Mouse (Mus musculus) layer of hippocampus, adult 9-11 months (tissue): ENCODE data around the gene Shbg.
A peak's percentile ranks its signal among the peaks of the same experiment; 100 is the strongest.
"Not testable (repeated sequence)": the region's sequence is repeated elsewhere in the genome, so short reads cannot be mapped to it uniquely, and the experiment has no call there.

ENCODE experiments used
- DNase-seq: peaks from one replicate; pipeline ENCODE4 v3.0.0; 2022

Shbg gene

GRCm38 (mm10) chr11:69629802-69630201 is 12.1 kb upstream of the Shbg start:
- no peak for DNase-seq

GRCm38 (mm10) chr11:69628286-69628685 is 10.6 kb upstream of the Shbg start:
- peak; percentile 67 for DNase-seq

- DNase-seq = not testable (repeated sequence)
These were observed 6.6 kb upstream of the Shbg start for GRCm38 (mm10) chr11:69624339-69624738.

GRCm38 (mm10) chr11:69623006-69623405 is 5.3 kb upstream of the Shbg start:
- DNase-seq = no peak

GRCm38 (mm10) chr11:69622406-69622805 is 4.7 kb upstream of the Shbg start:
- no peak for DNase-seq

- DNase-seq = no peak
These were observed 4.0 kb upstream of the Shbg start, which contains the start of gene Sat2 for GRCm38 (mm10) chr11:69621571-69622268. TSS of gene Sat2 (plus strand) at chr11:69622024.

- no peak for DNase-seq
These were observed 2.8 kb upstream of the Shbg start for GRCm38 (mm10) chr11:69620394-69621081.

- DNase-seq = no peak
These were observed 924 bp downstream of the Shbg start for GRCm38 (mm10) chr11:69616781-69617180.

- DNase-seq = not testable (repeated sequence)
These were observed 3.5 kb downstream of the Shbg start for GRCm38 (mm10) chr11:69614257-69614588.

GRCm38 (mm10) chr11:69613553-69614256 is 4.0 kb downstream of the Shbg start:
- DNase-seq = peak; percentile 82

GRCm38 (mm10) chr11:69610899-69611298 is 6.8 kb downstream of the Shbg start:
- no peak for DNase-seq

GRCm38 (mm10) chr11:69609416-69609815 is 8.3 kb downstream of the Shbg start:
- no peak for DNase-seq

- no peak for DNase-seq
These were observed 9.2 kb downstream of the Shbg start for GRCm38 (mm10) chr11:69608525-69608924.

GRCm38 (mm10) chr11:69606832-69607231 is 10.9 kb downstream of the Shbg start:
- DNase-seq = no peak

- DNase-seq = no peak
These were observed 11.3 kb downstream of the Shbg start for GRCm38 (mm10) chr11:69606491-69606795.

GRCm38 (mm10) chr11:69605726-69606490 is 11.8 kb downstream of the Shbg start, which contains the start of gene Atp1b2:
TSS of gene Atp1b2 (minus strand) at chr11:69605942.
- DNase-seq = peak; percentile 80

GRCm38 (mm10) chr11:69604795-69605664 is 12.7 kb downstream of the Shbg start:
- DNase-seq = no peak

GRCm38 (mm10) chr11:69604347-69604746 is 13.4 kb downstream of the Shbg start:
- no peak for DNase-seq

GRCm38 (mm10) chr11:69603516-69603915 is 14.2 kb downstream of the Shbg start:
- DNase-seq = no peak

- no peak for DNase-seq
These were observed 15.9 kb downstream of the Shbg start for GRCm38 (mm10) chr11:69601768-69602167.

GRCm38 (mm10) chr11:69600098-69600497 is 17.6 kb downstream of the Shbg start:
- peak; percentile 80 for DNase-seq

GRCm38 (mm10) chr11:69599436-69599835 is 18.3 kb downstream of the Shbg start:
- no peak for DNase-seq
